Mouse (Mus musculus): ENCODE measurements at regions not wholly inside any gene's neighbourhood (a gene's known extent, or its start where the extent isn't known, plus 50 kb on each side); places are given as distances from the start of the nearest gene placed in this dataset.

- no peak overlapping the region for H3K4me3 ChIP-seq
- WGBS = 76% methylated on average over 20 of the region's 20 CpGs
- no peaks in the 10 kb centered on the region for H3K36me3 ChIP-seq
- ATAC-seq (ENCODE audit: insufficient number of reproducible peaks, low FRiP score) = no peak
- no peak overlapping the region for H3K4me2 ChIP-seq
- no peaks in the 10 kb centered on the region for H3K27me3 ChIP-seq (replicated peaks)
- H3K4me1 ChIP-seq (replicated peaks) = no peaks in the 10 kb centered on the region
- no peak overlapping the region for H3K27ac ChIP-seq (ENCODE audit: poor library complexity, severe bottlenecking)
- H3K9ac ChIP-seq = no peak overlapping the region
- H3K9me3 ChIP-seq (replicated peaks) = peaks cover 28% of the 10 kb centered on the region
Observed at GRCm38 (mm10) chr15:88408461-88409379, 191.4 kb upstream of the Zdhhc25 start.

DNA sequence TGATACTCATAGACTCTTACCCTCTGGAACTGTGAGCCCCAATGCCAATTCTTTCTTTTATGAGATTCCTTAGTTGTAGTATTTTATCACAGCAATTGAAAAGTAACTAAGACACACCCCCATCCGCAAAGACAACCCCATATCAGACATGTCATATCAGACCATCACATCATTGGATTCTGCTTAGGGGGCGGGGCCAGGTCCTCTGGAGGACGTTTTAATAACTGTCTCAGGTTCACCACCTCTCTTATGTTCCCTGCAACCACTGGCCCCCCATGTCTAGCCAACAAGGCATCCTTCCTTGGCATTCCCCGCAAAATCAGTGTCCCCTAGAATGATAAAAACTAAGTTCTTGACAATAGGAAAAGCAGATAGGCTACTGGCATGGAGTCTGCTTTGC, 185.9 kb upstream of the Zdhhc25 start:
- no peak for ATAC-seq (ENCODE audit: insufficient number of reproducible peaks, low FRiP score)
- Histone ChIP-seq H3K9me3 (replicated peaks) (peaks cover 43% of the 10 kb centered on the region), H3K4me1 (replicated peaks) (no peaks in the 10 kb centered on the region), H3K36me3 (no peaks in the 10 kb centered on the region), H3K27ac (ENCODE audit: poor library complexity, severe bottlenecking) (no peak overlapping the region), H3K9ac (no peak overlapping the region), H3K27me3 (replicated peaks) (no peaks in the 10 kb centered on the region), H3K4me3 (no peak overlapping the region), H3K4me2 (no peak overlapping the region)
- 61% methylated on average over 4 of the region's 4 CpGs for WGBS

DNA sequence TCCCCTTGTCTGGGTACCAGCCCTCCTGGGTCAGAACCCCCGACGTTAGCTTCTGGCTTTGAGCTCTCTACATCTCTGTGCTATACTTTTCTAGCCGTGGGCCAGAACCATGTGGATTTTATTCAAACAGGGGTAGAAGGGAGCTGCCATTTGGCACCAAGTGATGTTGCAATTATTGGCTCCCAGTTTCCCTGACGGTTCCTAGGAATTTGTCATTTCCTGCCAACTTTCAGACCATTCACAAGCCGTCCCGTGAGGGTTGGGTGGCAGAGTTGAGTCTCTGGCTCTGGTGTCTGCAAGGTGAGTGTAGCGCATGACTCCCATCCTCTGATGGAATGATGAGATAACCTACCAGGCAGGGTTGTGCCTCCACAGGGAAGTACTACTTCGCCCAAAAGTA, 181.2 kb upstream of the Zdhhc25 start:
- Histone ChIP-seq H3K36me3 (no peaks in the 10 kb centered on the region), H3K4me3 (no peak overlapping the region), H3K4me1 (replicated peaks) (no peaks in the 10 kb centered on the region), H3K9ac (no peak overlapping the region), H3K27me3 (replicated peaks) (no peaks in the 10 kb centered on the region), H3K9me3 (replicated peaks) (peaks cover 40% of the 10 kb centered on the region), H3K4me2 (no peak overlapping the region), H3K27ac (ENCODE audit: poor library complexity, severe bottlenecking) (no peak overlapping the region)
- 67% methylated on average over 8 of the region's 8 CpGs for WGBS
- ATAC-seq (ENCODE audit: insufficient number of reproducible peaks, low FRiP score) = no peak

GRCm38 (mm10) chr15:88428441-88428840, 171.7 kb upstream of the Zdhhc25 start:
- no peak overlapping the region for H3K9ac ChIP-seq
- H3K4me3 ChIP-seq = no peak overlapping the region
- H3K9me3 ChIP-seq (replicated peaks) = peaks cover 42% of the 10 kb centered on the region
- no peaks in the 10 kb centered on the region for H3K36me3 ChIP-seq
- H3K4me1 ChIP-seq (replicated peaks) = no peaks in the 10 kb centered on the region
- H3K27ac ChIP-seq (ENCODE audit: poor library complexity, severe bottlenecking) = no peak overlapping the region
- ATAC-seq (ENCODE audit: insufficient number of reproducible peaks, low FRiP score) = no peak
- no peaks in the 10 kb centered on the region for H3K27me3 ChIP-seq (replicated peaks)
- no peak overlapping the region for H3K4me2 ChIP-seq
- WGBS = 64% methylated on average over 7 of the region's 7 CpGs

GRCm38 (mm10) chr15:88430941-88431340, 169.2 kb upstream of the Zdhhc25 start:
- H3K36me3 ChIP-seq = no peaks in the 10 kb centered on the region
- no peaks in the 10 kb centered on the region for H3K27me3 ChIP-seq (replicated peaks)
- no peak for ATAC-seq (ENCODE audit: insufficient number of reproducible peaks, low FRiP score)
- H3K9me3 ChIP-seq (replicated peaks) = peaks cover 45% of the 10 kb centered on the region
- 80% methylated on average over 7 of the region's 7 CpGs for WGBS
- H3K4me3 ChIP-seq = no peak overlapping the region
- H3K4me1 ChIP-seq (replicated peaks) = no peaks in the 10 kb centered on the region
- no peak overlapping the region for H3K4me2 ChIP-seq
- no peak overlapping the region for H3K9ac ChIP-seq
- H3K27ac ChIP-seq (ENCODE audit: poor library complexity, severe bottlenecking) = no peak overlapping the region

DNA sequence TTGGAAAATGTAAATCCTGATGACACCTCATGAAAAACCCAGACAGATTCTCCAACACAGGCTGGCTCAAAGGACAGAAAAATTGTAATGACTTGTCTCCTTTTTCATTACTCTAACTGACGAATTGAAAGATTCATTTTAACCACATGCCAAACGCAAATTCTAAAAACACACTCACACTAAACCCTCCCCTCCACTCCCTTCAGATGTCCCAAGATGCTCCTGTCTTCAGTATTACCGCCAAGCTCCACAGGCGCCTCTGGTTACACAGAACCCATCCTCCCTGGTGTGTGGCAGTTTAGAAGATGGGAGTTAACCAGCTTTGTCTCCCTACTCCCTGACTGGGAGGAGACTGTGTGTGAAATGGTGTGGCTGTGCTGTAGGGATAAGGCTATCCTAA, 151.8 kb upstream of the Zdhhc25 start:
- WGBS = 73% methylated on average over 4 of the region's 4 CpGs
- Histone ChIP-seq H3K36me3 (no peaks in the 10 kb centered on the region), H3K9ac (no peak overlapping the region), H3K4me1 (replicated peaks) (no peaks in the 10 kb centered on the region), H3K9me3 (replicated peaks) (peaks cover 13% of the 10 kb centered on the region; the same call in 1 of the 2 replicates), H3K4me2 (no peak overlapping the region), H3K4me3 (no peak overlapping the region), H3K27me3 (replicated peaks) (no peaks in the 10 kb centered on the region), H3K27ac (ENCODE audit: poor library complexity, severe bottlenecking) (no peak overlapping the region)
- no peak for ATAC-seq (ENCODE audit: insufficient number of reproducible peaks, low FRiP score)

DNA sequence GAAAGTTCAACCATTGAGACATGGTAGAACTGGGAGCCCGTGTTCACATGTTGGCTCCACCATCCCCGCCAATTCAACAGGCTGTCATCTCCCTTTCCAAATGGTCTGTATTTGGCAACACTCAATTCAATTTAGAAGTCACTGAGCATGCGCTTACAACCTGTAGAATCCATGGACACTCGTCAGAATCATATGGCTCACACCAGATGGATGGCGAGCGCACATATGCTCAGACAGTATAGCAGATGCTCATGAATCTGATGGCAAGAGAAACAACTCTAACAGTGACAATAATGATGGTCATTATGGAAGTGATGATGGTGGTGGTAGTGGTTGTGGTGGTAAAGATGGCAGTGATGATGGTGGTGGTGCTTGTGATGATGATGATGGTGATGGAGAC, 148.9 kb upstream of the Zdhhc25 start:
- H3K4me1 ChIP-seq (replicated peaks) = no peaks in the 10 kb centered on the region
- H3K36me3 ChIP-seq = no peaks in the 10 kb centered on the region
- no peak overlapping the region for H3K4me3 ChIP-seq
- H3K27me3 ChIP-seq (replicated peaks) = no peaks in the 10 kb centered on the region
- no peak overlapping the region for H3K27ac ChIP-seq (ENCODE audit: poor library complexity, severe bottlenecking)
- WGBS = 88% methylated on average over 6 of the region's 6 CpGs
- H3K4me2 ChIP-seq = no peak overlapping the region
- ATAC-seq (ENCODE audit: insufficient number of reproducible peaks, low FRiP score) = no peak
- H3K9ac ChIP-seq = no peak overlapping the region
- H3K9me3 ChIP-seq (replicated peaks) = peaks cover 6% of the 10 kb centered on the region; the same call in 1 of the 2 replicates

DNA sequence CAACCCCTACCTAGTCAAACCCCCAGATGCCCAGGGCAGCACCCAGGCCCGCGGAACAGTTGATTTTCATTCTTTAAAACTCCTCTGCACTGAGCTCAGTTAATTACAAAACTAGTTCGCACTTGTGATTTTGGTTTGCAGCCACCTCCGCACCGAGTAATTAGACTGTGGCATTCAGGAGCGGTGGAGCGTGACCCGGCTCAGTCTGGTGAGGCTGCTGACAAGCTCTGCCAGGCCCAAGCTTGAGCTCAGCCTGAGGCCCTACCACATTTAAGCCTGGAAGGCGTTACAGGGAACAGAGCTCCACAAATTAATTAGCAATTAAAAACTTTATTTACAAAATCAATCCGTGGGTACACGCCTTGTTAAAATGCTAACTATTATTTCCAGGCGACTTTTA, 132.0 kb upstream of the Zdhhc25 start:
- no peak for ATAC-seq (ENCODE audit: insufficient number of reproducible peaks, low FRiP score)
- Histone ChIP-seq H3K27me3 (replicated peaks) (no peaks in the 10 kb centered on the region), H3K36me3 (no peaks in the 10 kb centered on the region), H3K9ac (no peak overlapping the region), H3K4me2 (no peak overlapping the region), H3K4me1 (replicated peaks) (no peaks in the 10 kb centered on the region), H3K27ac (ENCODE audit: poor library complexity, severe bottlenecking) (no peak overlapping the region), H3K9me3 (replicated peaks) (no peaks in the 10 kb centered on the region), H3K4me3 (no peak overlapping the region)
- 73% methylated on average over 12 of the region's 12 CpGs for WGBS

GRCm38 (mm10) chr15:88468810-88469209, 131.3 kb upstream of the Zdhhc25 start:
- no peak overlapping the region for H3K4me2 ChIP-seq
- no peaks in the 10 kb centered on the region for H3K36me3 ChIP-seq
- no peaks in the 10 kb centered on the region for H3K4me1 ChIP-seq (replicated peaks)
- no peak overlapping the region for H3K9ac ChIP-seq
- no peak overlapping the region for H3K4me3 ChIP-seq
- no peak for ATAC-seq (ENCODE audit: insufficient number of reproducible peaks, low FRiP score)
- H3K27ac ChIP-seq (ENCODE audit: poor library complexity, severe bottlenecking) = no peak overlapping the region
- no peaks in the 10 kb centered on the region for H3K9me3 ChIP-seq (replicated peaks)
- 29% methylated on average over 2 of the region's 2 CpGs for WGBS
- no peaks in the 10 kb centered on the region for H3K27me3 ChIP-seq (replicated peaks)

DNA sequence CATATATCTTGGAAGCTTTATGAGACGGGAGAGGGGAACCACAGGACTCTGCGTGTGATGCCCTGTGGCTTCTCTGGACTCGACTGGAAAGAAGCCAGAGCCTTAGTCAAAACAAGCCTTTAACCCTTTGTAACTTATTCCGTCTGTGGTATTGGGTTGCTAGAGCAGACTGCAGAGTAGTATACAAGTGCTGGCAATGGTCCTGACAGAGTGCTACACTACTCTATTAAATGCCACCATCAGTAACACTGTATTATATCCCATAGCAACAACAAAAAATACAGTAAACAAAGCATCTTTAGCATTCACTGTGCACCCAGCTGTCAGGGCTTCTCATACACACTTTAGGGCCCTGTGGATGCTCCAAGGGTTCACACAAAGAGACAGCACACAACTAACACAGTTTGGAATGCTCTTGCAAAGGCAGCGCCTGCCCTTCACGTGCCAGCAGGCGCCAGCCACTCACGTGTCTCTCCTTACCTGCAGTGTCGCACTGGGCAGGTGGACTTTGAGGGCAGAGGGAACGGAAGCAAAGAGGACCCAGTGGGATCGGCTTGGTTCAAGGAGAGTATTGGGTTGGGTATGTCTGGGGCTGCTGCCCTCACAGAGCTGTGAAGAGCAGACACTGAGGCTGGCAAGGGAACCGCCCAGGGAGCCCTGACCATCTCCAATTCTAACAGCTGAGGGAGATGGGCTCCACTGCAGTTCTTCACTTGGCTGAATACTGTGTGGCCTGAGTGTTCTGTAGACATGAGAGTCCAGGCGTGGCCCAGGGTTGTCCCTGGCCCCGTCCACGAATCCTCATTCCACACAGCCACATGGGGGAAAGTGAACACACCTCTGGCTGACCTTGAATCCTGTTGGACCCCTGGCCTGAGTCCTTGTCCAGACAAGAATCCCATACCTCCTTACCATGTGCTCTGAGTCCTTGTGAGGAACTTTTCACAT, 130.3 kb upstream of the Zdhhc25 start:
- ATAC-seq (ENCODE audit: insufficient number of reproducible peaks, low FRiP score) = no peak
- Histone ChIP-seq H3K27ac (ENCODE audit: poor library complexity, severe bottlenecking) (no peak overlapping the region), H3K4me2 (no peak overlapping the region), H3K9me3 (replicated peaks) (no peaks in the 10 kb centered on the region), H3K36me3 (no peaks in the 10 kb centered on the region), H3K9ac (no peak overlapping the region), H3K27me3 (replicated peaks) (no peaks in the 10 kb centered on the region), H3K4me3 (no peak overlapping the region), H3K4me1 (replicated peaks) (no peaks in the 10 kb centered on the region)
- WGBS = 71% methylated on average over 15 of the region's 15 CpGs

- H3K4me3 ChIP-seq = no peak overlapping the region
- no peaks in the 10 kb centered on the region for H3K4me1 ChIP-seq (replicated peaks)
- ATAC-seq (ENCODE audit: insufficient number of reproducible peaks, low FRiP score) = no peak
- no peaks in the 10 kb centered on the region for H3K36me3 ChIP-seq
- H3K4me2 ChIP-seq = no peak overlapping the region
- no peaks in the 10 kb centered on the region for H3K9me3 ChIP-seq (replicated peaks)
- H3K27ac ChIP-seq (ENCODE audit: poor library complexity, severe bottlenecking) = no peak overlapping the region
- H3K27me3 ChIP-seq (replicated peaks) = no peaks in the 10 kb centered on the region
- no peak overlapping the region for H3K9ac ChIP-seq
- 70% methylated on average over 18 of the region's 18 CpGs for WGBS
Observed at GRCm38 (mm10) chr15:88472351-88473100, 127.6 kb upstream of the Zdhhc25 start.
